Mouse (Mus musculus) lung, adult 2 months (tissue): Measurements from ENCODE around the gene Prdm11.

ENCODE experiments used
- CTCF ChIP-seq: fragments of 200-500 bp; IDR thresholded peaks from 2 replicates; pipeline ENCODE4 v1.5.1; 2011; ENCODE audit warnings: mild to moderate bottlenecking, low read length, control low read depth; ENCODE audit not compliant: insufficient read depth
- POLR2A ChIP-seq: fragments of 200-500 bp; IDR thresholded peaks from 2 replicates; pipeline ENCODE4 v1.6.1; 2011; ENCODE audit warnings: low read depth, mild to moderate bottlenecking, control low read depth, low read length, borderline replicate concordance; ENCODE audit errors: extremely low read depth

- TF ChIP-seq CTCF, result no peak
- peak; percentile 87; the same call in 1 of the 2 replicates for TF ChIP-seq POLR2A
These were observed 694 bp downstream of the Prdm11 start for GRCm38 (mm10) chr2:93045129-93045817.
